Mouse (Mus musculus): ENCODE measurements around the gene 1700025C18Rik.

DNA sequence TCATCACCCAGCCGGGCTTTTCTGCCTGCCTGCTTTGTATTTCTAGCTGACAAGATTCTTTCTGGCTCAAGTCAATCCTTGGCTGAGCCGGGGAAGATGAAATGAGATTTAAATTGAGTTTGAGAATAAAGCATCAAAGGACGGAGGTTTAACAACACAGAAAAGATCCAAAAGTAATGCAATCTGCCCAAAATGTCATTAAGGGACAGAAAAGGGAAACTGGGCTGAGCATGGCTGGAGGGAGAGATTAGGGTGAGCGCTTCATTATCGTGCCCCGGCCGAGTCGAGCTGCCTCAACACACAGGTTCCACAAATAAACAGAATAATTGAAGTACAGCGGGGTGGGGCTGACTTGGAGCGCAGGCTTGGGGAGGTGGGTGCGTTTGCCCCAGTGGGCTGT is 39.0 kb downstream of the 1700025C18Rik start:
- no peak for TF ChIP-seq CTCF (IDR thresholded peaks at IDR 0.05; ENCODE audit: insufficient read depth, low read depth, low read length)
- TF ChIP-seq POLR2A (IDR thresholded peaks at IDR 0.05; ENCODE audit: insufficient read depth, low read depth, low read length) = no peak

All from olfactory bulb, adult 2 months (tissue).